Mouse (Mus musculus): ENCODE measurements at regions not wholly inside any gene's neighbourhood (a gene's known extent, or its start where the extent isn't known, plus 50 kb on each side); places are given as distances from the start of the nearest gene placed in this dataset.

DNA sequence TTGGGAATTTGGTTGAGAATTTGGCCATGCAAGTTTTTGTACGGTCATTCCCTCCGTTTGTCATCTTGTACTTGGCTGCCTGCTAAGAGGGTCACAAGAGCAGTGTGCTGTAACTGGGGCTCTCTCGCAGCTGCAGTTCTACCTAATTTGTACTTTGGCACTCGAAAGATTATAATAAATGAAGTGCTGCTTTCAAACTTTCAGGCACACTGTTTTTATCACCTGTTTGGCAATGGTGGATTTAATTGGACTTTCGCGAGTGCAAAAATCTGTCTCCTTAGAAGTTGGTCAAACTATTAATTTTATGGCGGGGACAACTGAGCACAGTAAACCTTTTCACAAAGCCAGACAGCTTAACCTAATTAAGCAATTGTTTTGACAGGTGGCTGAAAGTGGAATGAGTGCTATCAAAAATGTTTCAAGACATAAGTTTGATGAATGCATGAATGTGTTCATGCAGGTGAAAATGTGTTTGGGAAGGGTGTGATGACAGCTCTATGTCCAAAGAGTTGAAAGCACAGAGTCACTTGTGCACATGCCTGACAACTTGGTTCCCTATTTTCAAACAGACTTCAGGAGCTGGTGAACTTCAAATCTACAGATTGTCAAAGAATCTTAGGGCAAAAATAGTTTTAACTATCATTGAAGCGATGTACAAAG is 158.2 kb downstream of the Flrt2 start:
- ATAC-seq (replicated peaks; ENCODE audit: low read depth, poor library complexity, severe bottlenecking), result no peak

DNA sequence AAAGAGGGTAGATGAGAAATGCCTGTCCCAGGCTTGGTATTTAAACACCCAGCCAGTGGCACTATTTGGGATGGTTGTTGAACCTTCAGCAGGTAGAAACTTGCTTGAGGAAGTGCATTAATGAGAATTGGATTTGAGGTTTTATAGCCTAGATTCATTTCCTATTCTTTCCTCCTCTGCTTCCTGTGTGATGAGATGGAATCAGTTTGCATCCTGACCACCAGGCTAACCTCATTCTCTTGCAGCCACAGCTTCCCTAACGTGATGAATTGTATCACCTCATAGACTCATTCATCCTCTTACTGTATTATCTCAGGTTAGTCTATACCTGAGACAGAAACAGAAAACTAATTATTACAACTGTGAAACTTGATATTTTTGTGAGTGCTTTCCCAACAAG is 185.6 kb downstream of the Flrt2 start:
- peak; percentile 79 for ATAC-seq (replicated peaks; ENCODE audit: low read depth, poor library complexity, severe bottlenecking)

All from common myeloid progenitor, adult 5-6 weeks (primary cell).